Mouse (Mus musculus): ENCODE data around the gene Rab11a. TPM values are rescaled to one million over a fixed set of nuclear protein-coding genes. Genes with fewer than 3 reads are reported as not detected.

The Rab11a gene
- polyA plus RNA-seq, 1 experiment from 2014 or later, result 292 TPM

- H3K27me3 ChIP-seq (ENCODE audit: control insufficient read depth, insufficient read depth, low read length), result no peaks in the 10 kb centered on the region
- no peak overlapping the region for H3K4me3 ChIP-seq (ENCODE audit: low read depth, low read length)
- H3K27ac ChIP-seq (ENCODE audit: low read depth, low read length), result no peak overlapping the region
- DNase-seq (ENCODE audit: low spot score), result no peak
- ATAC-seq (ENCODE audit: insufficient read depth, low FRiP score, low TSS enrichment), result no peak
- no peak overlapping the region for H3K9ac ChIP-seq (ENCODE audit: low read length)
- no peaks in the 10 kb centered on the region for H3K36me3 ChIP-seq (ENCODE audit: control insufficient read depth, insufficient read depth, low read length)
- H3K9me3 ChIP-seq (ENCODE audit: control insufficient read depth, low read length), result no peaks in the 10 kb centered on the region
- no peak overlapping the region for H3K4me2 ChIP-seq (ENCODE audit: low read depth)
- 9% methylated on average over 5 of the region's 5 CpGs for WGBS
- peaks cover 16% of the 10 kb centered on the region for H3K4me1 ChIP-seq (ENCODE audit: control insufficient read depth, insufficient read depth, low read length)
Measured at GRCm38 (mm10) chr9:64667513-64667912, 70.0 kb downstream of the Rab11a start.

GRCm38 (mm10) chr9:64666549-64666948 is 71.0 kb downstream of the Rab11a start:
- Histone ChIP-seq H3K9ac (ENCODE audit: low read length) (no peak overlapping the region), H3K9me3 (ENCODE audit: control insufficient read depth, low read length) (no peaks in the 10 kb centered on the region), H3K4me2 (ENCODE audit: low read depth) (no peak overlapping the region), H3K4me3 (ENCODE audit: low read depth, low read length) (no peak overlapping the region), H3K4me1 (ENCODE audit: control insufficient read depth, insufficient read depth, low read length) (peaks cover 16% of the 10 kb centered on the region), H3K36me3 (ENCODE audit: control insufficient read depth, insufficient read depth, low read length) (no peaks in the 10 kb centered on the region), H3K27ac (ENCODE audit: low read depth, low read length) (no peak overlapping the region), H3K27me3 (ENCODE audit: control insufficient read depth, insufficient read depth, low read length) (no peaks in the 10 kb centered on the region)
- DNase-seq (ENCODE audit: low spot score) (peak; percentile 58), ATAC-seq (ENCODE audit: insufficient read depth, low FRiP score, low TSS enrichment) (no peak)
- WGBS, result 41% methylated on average over 3 of the region's 4 CpGs

Small RNA genes within 50 kb of the gene (microRNA-seq; reads per million reads assigned to microRNA genes)
- not detected for gene Gm47308

Other genes starting within 250 kb of the Rab11a start
- 10.1 and 10.8 TPM in 2 replicates for gene Dennd4a, start 73.6 kb upstream of the Rab11a start, polyA plus RNA-seq (2014; fragmentation: Nextera tagmentation; extraction: Ambion mirVana)
- 0.05 TPM in 1 of 2 replicates, not detected in the other for gene Slc24a1, start 213.8 kb upstream of the Rab11a start, polyA plus RNA-seq (2014; fragmentation: Nextera tagmentation; extraction: Ambion mirVana)
- gene Ints14, start 223.1 kb upstream of the Rab11a start, polyA plus RNA-seq (2014; fragmentation: Nextera tagmentation; extraction: Ambion mirVana), result 72.4 and 78.9 TPM in 2 replicates

All from neural tube, embryonic 11.5 days (tissue).